Mouse (Mus musculus) CD4-positive, CD25-positive, alpha-beta regulatory T cell, adult 2 months (primary cell): ENCODE measurements around the gene 9530068E07Rik.
"Not testable (repeated sequence)": the region's sequence is repeated elsewhere in the genome, so short reads cannot be mapped to it uniquely, and the experiment has no call there.

Source experiments
- DNase-seq: peaks from one replicate; pipeline ENCODE4 v3.0.0-alpha.2; 2012; ENCODE audit warnings: low read depth, low spot score

9530068E07Rik gene

GRCm38 (mm10) chr11:52373841-52374240, 22.4 kb upstream of the 9530068E07Rik start:
- DNase-seq: no peak

DNA sequence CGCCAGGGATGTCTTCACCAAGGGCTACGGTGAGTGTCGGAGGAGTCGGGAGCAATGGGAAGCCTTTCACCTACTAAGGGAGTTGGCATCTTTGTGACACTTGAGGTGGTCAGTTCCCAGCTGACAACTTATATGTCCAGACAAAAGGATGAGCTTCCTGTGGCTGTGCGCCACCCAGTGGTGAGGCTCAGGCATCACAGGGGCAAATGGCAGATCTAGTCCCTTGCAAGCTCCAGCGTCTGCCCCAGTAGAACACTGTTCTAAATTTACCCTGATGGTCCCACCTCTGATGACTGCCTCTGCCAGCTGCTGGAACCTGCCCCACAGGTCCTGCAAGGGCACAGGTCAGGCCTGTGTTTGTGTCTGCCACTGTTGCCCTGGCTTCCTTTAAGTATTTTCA, 21.9 kb upstream of the 9530068E07Rik start:
- peak; percentile 77 for DNase-seq

- no peak for DNase-seq
Observed at GRCm38 (mm10) chr11:52377579-52377978, 18.6 kb upstream of the 9530068E07Rik start.

- no peak for DNase-seq
Observed at GRCm38 (mm10) chr11:52379241-52379640, 17.0 kb upstream of the 9530068E07Rik start.

GRCm38 (mm10) chr11:52383741-52384140, 12.5 kb upstream of the 9530068E07Rik start:
- DNase-seq: no peak

DNA sequence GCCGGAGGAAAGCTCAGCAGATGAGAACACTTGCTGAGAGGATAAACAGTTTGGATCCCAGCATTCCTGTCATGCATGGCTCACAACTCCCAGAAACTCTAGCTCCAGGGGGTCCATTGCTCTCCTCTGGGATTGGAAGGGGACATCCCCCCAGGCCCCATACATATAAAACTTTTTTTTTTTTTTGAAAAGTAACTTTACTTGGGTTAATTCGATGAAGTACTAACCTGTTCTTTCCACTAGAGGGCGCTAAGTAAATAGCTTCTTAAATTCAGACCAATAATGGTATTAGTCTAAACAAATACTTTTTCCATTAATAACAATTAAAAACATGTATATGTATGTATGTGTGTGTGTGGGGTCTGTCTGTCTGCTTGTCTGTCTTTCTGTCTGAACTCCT, 11.6 kb upstream of the 9530068E07Rik start:
- peak; percentile 51 for DNase-seq

GRCm38 (mm10) chr11:52386892-52387291, 9.3 kb upstream of the 9530068E07Rik start:
- no peak for DNase-seq

DNA sequence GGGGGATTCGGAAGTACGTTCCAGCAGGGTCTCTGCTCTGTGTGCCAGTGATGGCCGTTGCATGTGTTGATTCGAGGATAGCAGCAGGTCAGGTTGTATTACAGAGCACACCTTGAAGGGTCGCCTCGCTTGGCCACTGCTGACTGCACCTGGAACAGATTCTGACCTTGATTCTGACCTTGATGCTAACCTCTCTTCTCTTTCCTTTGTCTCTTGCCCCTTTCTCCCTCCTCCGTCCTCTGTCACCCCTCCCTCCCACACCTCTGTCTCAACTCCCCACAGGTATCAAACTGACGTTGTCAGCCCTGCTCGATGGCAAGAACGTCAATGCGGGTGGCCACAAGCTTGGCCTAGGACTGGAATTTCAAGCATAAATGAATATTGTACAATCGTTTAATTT, 8.1 kb upstream of the 9530068E07Rik start:
- no peak for DNase-seq

GRCm38 (mm10) chr11:52388979-52389378, 7.2 kb upstream of the 9530068E07Rik start:
- not testable (repeated sequence) for DNase-seq

DNA sequence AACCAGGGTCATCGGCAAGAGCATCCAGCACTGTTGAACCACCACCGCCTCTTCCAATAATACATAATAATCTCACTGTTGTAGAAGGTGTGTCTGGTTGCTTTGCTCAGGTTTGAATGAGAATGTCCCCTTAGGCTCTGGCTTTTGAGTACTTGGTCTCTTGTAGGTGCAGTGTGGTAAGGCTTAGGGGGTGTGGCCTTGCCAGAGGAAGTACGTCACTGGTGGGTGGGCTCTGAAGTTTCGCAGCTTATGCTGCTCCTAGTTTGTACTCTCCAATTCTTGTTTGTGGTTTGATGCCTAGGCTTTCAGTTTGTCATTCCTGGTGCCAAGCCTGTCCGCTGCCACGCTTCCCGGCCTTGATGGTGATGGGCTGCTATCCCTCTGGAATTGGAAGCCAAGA, 6.3 kb upstream of the 9530068E07Rik start:
- DNase-seq: no peak

DNA sequence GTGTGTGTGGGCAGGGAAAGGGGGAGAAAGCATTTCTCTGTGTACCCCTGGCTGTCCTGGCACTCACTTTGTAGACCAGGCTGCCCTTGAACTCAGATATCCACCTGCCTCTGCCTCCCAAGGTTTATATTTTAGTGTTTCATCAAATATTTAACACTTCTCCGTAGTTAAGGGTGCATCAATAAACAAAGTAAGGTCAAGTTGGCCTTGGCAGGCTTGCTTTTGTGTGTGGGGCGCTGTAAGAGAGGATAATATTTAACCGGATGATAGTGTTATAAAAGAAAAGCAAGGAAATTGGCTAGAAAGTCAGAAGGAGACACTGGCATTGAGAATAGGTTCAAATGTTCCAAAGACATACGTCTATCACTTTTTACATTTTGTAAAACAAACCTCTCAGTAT, 1.7 kb upstream of the 9530068E07Rik start:
- no peak for DNase-seq

DNA sequence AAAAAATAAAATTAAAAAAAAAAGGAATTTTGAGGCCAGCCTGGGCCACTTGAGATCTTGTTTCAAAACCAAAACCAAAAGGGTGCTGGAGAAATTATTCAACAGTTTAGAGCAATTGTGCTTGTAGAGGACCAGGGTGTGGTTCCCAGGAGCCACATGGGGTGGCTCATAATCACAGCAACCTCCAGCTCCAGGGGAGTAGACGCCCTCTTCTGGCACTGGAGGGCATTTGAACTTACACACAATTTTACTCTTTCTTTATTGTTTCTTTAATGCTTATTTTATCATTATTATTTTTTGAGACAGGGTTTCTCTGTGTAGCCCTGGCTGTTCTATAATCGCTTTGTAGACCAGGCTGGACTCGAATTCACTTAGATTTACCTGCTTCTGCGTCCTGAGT, 885 bp upstream of the 9530068E07Rik start:
- peak; percentile 52 for DNase-seq

- peak; percentile 77 for DNase-seq
Observed at GRCm38 (mm10) chr11:52396597-52397188, 465 bp downstream of the 9530068E07Rik start.

GRCm38 (mm10) chr11:52397385-52397987, 1.3 kb downstream of the 9530068E07Rik start:
- DNase-seq: peak; percentile 61

DNA sequence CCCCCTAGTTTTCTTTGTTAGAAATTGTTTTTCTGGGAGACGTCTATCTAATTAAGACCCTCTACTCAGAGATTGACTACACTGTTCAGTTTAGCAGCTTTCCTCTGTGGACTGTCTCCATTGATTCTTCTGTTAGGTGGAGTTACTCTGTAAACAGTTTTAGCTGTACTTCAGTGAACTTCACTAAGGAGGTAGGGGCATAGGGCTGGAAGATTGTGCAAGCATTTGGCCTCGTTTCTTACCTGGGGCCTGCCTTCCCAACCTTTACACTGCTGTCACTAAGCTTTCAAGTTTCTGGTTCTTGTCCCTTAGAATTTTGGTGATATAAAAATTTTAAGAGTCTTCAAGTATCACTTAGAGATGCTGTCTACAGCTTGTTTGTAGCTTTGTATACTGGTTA, 5.2 kb downstream of the 9530068E07Rik start:
- DNase-seq: no peak

DNA sequence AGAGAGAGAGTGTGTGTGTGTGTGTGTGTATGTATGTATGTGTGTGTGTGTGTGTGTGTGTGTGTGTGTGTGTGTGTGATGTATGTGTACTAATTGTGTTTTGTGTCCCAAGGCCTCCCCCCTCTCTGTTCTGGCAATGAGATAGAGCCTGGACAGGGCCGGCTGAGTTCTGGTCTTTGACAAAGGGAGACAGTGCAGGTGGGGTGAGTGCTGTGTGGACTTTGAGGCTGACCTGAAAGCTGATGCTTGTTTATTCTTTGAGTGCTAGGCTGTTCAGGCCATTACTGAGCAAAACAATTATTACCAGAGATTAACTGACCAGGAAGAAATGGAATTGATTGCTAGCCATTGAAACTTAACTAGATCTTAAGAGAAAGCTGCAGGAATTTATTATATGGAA, 6.3 kb downstream of the 9530068E07Rik start:
- no peak for DNase-seq

DNA sequence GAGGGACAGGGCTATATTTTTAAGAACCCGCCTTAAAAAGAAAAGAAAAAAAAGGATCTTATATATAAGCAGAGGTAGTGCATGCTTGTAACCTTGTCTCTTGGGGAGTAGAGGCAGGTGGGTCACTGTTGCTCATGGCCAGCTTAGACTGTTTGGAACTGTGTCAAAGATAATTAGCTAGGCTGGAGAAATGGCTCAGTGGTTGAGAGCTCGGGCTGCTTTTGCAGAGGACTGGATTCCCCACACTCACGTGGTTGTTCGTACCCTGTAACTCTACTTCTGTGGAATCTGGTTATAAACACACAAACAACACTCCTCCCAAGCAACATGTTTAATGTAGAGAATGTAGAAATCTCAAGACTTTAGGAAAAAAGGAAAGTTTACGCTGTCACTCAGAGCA, 8.0 kb downstream of the 9530068E07Rik start:
- no peak for DNase-seq

DNA sequence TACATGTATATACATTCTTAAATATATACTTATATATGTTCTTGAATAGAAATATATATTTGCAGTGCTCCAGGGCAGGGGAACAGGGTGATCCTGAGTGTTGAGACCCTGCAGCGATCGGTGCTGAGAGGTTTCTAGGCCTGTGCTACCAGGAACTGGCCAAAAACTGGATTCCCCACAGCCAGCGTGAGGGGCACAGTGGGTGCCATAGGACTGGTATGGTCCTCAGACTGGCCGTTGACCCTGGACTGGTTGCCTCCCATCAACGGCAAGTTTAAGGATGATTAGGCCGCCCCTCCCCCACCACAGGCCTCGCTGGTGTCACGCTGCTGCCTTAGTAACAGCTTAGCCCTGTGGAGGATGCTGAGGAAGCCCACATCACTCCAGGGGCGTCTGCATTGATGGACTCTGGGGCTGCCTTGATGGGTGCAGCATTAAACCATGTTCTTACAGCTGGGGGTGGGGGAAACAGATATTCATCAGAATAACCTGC, 9.0 kb downstream of the 9530068E07Rik start:
- DNase-seq: no peak

DNA sequence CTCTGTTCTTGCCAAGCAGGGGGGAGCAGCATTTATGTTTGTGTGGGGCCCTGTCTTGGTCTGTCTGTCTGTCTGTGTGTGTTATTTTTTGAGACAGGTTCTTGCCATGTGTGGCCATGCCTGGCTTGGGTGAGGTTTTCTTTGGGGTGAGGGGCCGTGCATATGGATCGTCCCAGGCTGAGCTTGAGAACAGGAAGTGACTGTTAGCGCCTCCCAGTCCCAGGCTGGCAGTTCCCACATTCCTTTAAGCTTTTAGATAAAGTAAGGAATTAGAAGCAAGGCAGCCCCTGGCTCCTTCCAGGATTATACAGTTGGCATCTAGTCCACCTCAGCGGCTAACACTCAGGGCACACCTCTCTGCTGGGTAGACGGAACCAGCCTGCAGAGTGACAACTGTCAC, 13.1 kb downstream of the 9530068E07Rik start:
- no peak for DNase-seq

- no peak for DNase-seq
Observed at GRCm38 (mm10) chr11:52418358-52418757, 22.1 kb downstream of the 9530068E07Rik start.

- peak; percentile 43 for DNase-seq
Observed at GRCm38 (mm10) chr11:52419246-52419645, 23.0 kb downstream of the 9530068E07Rik start.

DNA sequence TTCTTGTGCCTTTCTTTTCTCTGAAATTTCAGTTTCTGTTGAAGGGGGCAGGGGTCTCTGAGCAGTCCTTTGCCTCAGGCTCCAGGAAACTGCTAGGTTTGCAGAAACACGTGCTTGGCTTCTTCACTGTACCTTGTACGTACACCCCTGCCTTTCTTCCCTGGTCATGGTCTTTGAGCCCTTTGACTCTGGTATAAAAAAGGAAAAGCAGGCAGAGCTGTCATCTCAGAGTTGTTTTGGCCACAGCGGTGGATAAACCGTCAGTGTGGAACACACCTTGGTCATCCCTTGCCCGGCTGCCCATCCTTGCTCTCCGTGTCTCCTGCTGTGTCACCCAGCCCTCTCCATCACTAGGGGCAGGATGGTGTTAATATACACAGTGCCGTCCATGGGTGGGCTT, 23.6 kb downstream of the 9530068E07Rik start:
- DNase-seq: no peak

GRCm38 (mm10) chr11:52420296-52421052, 24.2 kb downstream of the 9530068E07Rik start:
- no peak for DNase-seq
